Mouse (Mus musculus) erythroblast, embryonic 14.5 days (primary cell): ENCODE results near the gene Myo18a.

Experiments used
- GATA1 ChIP-seq: IDR thresholded peaks from 2 replicates; pipeline ENCODE4 v1.6.1; 2012; ENCODE audit warnings: low read length, inconsistent platforms, mixed read lengths
- TAL1 ChIP-seq: IDR thresholded peaks from 3 replicates; pipeline ENCODE4 v1.6.1; 2012; ENCODE audit warnings: low read length, inconsistent platforms, mixed read lengths

DNA sequence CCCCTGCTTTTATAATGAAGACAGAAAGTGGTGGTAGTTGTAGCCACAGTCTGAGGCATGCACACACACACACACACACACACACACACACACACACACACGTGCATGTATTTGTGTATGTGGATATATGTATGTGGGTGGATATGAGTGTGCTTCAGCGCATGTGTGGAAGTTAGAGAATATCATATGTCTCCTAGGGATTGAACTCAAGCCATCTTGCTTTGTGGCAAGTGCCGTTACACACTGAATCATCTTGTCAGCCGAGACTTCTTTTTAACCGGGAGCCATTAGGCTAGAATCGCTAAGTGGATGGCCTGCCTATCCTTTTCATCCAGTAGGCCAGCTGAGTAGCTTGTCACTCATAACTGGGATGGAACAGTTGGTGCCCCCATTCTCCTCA is 94.0 kb downstream of the Myo18a start:
- TF ChIP-seq TAL1 (no peak), GATA1 (no peak)
